Mouse (Mus musculus) neural tube, embryonic 15.5 days (tissue): ENCODE data around the gene Slc9a7. TPM values are rescaled to one million over a fixed set of nuclear protein-coding genes. Genes with fewer than 3 reads are reported as not detected.

Experiments
- ATAC-seq: fragments of 200-750 bp; cut with Nextera tagmentation; 2 replicates; pipeline ENCODE4 v1.8.0; 2017; ENCODE audit warnings: mild to moderate bottlenecking, moderate TSS enrichment, moderate library complexity; ENCODE audit not compliant: low FRiP score
- H3K27ac ChIP-seq: fragments of 300-500 bp; sonication (generic); replicated peaks from 2 replicates; pipeline ENCODE4 v1.5.1; 2015; ENCODE audit warnings: mild to moderate bottlenecking, inconsistent platforms
- H3K27me3 ChIP-seq: fragments of 300-500 bp; sonication (generic); replicated peaks from 2 replicates; pipeline ENCODE4 v1.6.1; 2015; ENCODE audit warnings: inconsistent platforms
- H3K36me3 ChIP-seq: fragments of 300-500 bp; sonication (generic); 2 replicates; pipeline ENCODE4 v1.6.1; 2015; ENCODE audit warnings: inconsistent platforms
- H3K4me1 ChIP-seq: fragments of 300-500 bp; sonication (generic); 2 replicates; pipeline ENCODE4 v1.6.1; 2015; ENCODE audit warnings: inconsistent platforms
- H3K4me2 ChIP-seq: fragments of 300-500 bp; sonication (generic); 2 replicates; pipeline ENCODE4 v1.6.1; 2015; ENCODE audit warnings: inconsistent platforms, mild to moderate bottlenecking, moderate library complexity
- H3K4me3 ChIP-seq: fragments of 300-500 bp; sonication (generic); replicated peaks from 2 replicates; pipeline ENCODE4 v1.5.1; 2015; ENCODE audit warnings: mild to moderate bottlenecking, inconsistent platforms
- H3K9ac ChIP-seq: fragments of 300-500 bp; sonication (generic); replicated peaks from 2 replicates; pipeline ENCODE4 v1.6.1; 2015; ENCODE audit warnings: mild to moderate bottlenecking, inconsistent platforms
- H3K9me3 ChIP-seq: fragments of 300-500 bp; sonication (generic); replicated peaks from 2 replicates; pipeline ENCODE4 v1.6.1; 2016; ENCODE audit warnings: inconsistent platforms
- WGBS: fragments of 180-500 bp; shearing (Covaris S2); methylation state at CpG from one replicate; pipeline ENCODE4 v1.1.7; 2015; ENCODE audit warnings: mixed read lengths; 5-methylcytosine and 5-hydroxymethylcytosine counted together
- polyA plus RNA-seq: library from polyadenylated mRNA; unstranded; fragments of >200 nt; fragmentation: Nextera tagmentation; extraction: Ambion mirVana; gene quantifications from 2 replicates; pipeline ENCODE4 v1.2.1, GENCODE M21; 2015

The Slc9a7 gene
- polyA plus RNA-seq, 1 experiment from 2014 or later: 14.5 TPM

GRCm38 (mm10) chrX:20271980-20272379 lies 19.6 kb downstream of the Slc9a7 start:
- Histone ChIP-seq H3K27me3 (no peaks in the 10 kb centered on the region), H3K36me3 (no peaks in the 10 kb centered on the region), H3K9ac (no peak overlapping the region), H3K4me2 (no peak overlapping the region), H3K9me3 (no peaks in the 10 kb centered on the region), H3K4me1 (no peaks in the 10 kb centered on the region), H3K4me3 (no peak overlapping the region), H3K27ac (no peak overlapping the region)
- no peak for ATAC-seq
- WGBS: 50% methylated on average over 1 of the region's 1 CpGs

DNA sequence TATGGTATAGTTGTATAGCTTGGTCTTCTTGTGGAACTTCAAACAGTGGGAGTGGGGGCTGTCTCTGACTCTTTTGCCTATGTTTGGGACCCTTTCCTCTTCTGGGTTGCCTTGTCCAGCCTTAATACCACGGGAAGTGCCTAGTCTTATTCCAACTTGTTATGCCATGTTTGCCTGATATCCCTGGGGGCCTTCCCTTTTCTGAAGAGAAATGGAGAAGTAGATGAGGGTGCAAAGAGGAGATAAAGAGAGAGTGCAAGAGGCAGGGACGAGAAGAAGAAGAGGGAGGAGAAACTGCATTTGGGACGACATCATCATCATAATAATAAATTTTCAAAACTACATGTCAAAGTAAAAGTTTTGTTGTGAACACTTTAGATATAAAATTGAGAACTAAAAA lies 21.6 kb downstream of the Slc9a7 start:
- ATAC-seq: no peak

DNA sequence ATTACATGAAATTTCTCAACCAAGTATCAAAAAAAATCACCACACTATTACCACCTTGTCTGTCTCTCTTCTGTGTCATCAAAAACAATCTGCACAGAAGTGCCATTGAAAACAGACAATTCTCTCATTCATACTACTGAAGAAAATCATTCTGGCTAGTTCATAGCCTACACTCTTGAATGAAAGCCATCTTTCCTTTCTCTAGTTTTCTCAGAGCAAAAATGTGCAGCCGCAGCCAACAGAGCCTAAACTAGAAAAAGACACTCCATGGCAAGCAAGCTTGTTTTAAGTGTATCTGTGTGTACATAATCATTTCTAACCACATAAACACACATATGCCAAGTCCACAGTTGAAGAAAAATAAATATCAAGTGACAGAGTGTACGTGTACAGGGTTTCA lies 27.2 kb downstream of the Slc9a7 start:
- Histone ChIP-seq H3K27me3 (no peaks in the 10 kb centered on the region), H3K4me3 (no peak overlapping the region), H3K27ac (no peak overlapping the region), H3K9me3 (no peaks in the 10 kb centered on the region), H3K4me1 (no peaks in the 10 kb centered on the region), H3K9ac (no peak overlapping the region), H3K36me3 (no peaks in the 10 kb centered on the region), H3K4me2 (no peak overlapping the region)
- WGBS: 82% methylated on average over 2 of the region's 2 CpGs
- ATAC-seq: no peak

More for the DNA sequence above, 21.6 kb downstream of the Slc9a7 start:
- H3K27ac ChIP-seq: no peak overlapping the region
- H3K4me2 ChIP-seq: no peak overlapping the region
- H3K27me3 ChIP-seq: no peaks in the 10 kb centered on the region
- WGBS: 84% methylated on average over 3 of the region's 3 CpGs
- H3K4me1 ChIP-seq: no peaks in the 10 kb centered on the region
- H3K9ac ChIP-seq: no peak overlapping the region
- no peaks in the 10 kb centered on the region for H3K9me3 ChIP-seq
- H3K36me3 ChIP-seq: no peaks in the 10 kb centered on the region
- no peak overlapping the region for H3K4me3 ChIP-seq

- no peak overlapping the region for H3K4me3 ChIP-seq
- no peaks in the 10 kb centered on the region for H3K27me3 ChIP-seq
- H3K36me3 ChIP-seq: no peaks in the 10 kb centered on the region
- H3K4me1 ChIP-seq: no peaks in the 10 kb centered on the region
- no peak for ATAC-seq
- no peaks in the 10 kb centered on the region for H3K9me3 ChIP-seq
- H3K9ac ChIP-seq: no peak overlapping the region
- H3K4me2 ChIP-seq: no peak overlapping the region
- H3K27ac ChIP-seq: no peak overlapping the region
Observed at GRCm38 (mm10) chrX:20228102-20228501, 63.5 kb downstream of the Slc9a7 start.

DNA sequence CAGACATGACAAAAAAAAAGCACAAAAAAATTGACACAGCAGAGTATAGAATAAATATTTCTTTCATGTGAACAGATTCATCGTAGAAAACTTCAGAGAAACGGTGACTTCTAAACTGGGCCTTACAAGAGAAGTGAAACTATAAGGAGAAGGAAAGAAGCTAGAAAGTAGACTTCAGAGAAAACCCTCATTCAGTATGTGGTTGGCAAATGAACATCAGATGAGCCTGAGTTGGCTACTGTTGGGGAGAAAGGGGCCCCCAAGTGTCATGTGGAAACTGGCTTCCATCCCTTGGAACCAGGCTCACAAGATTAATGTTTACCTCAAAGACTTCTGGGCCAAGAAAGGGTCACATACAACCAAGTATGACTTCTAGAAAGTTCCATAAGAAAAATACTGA lies 70.1 kb downstream of the Slc9a7 start:
- H3K9me3 ChIP-seq: no peaks in the 10 kb centered on the region
- WGBS: 90% methylated on average over 2 of the region's 2 CpGs
- no peaks in the 10 kb centered on the region for H3K4me1 ChIP-seq
- H3K4me2 ChIP-seq: no peak overlapping the region
- no peak overlapping the region for H3K4me3 ChIP-seq
- ATAC-seq: no peak
- no peak overlapping the region for H3K9ac ChIP-seq
- no peak overlapping the region for H3K27ac ChIP-seq
- no peaks in the 10 kb centered on the region for H3K36me3 ChIP-seq
- H3K27me3 ChIP-seq: no peaks in the 10 kb centered on the region

DNA sequence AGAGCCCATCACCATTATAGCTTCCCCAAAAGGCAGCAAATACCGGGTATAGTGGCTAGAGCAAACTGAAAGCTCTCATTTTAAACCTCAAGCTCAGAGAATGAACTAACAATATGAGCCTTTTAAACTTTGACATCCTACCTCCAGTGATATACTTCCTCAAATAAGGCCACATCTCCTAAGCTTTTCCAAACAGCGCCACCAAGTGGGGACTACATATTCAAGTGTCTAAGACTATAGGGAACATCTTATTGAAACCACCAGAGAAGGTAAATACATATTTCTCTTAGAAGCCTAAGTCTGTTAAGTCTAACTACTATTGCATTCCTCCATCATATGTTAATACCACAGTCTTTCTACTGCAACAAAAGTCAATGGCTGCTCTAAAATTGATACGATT lies 106.0 kb downstream of the Slc9a7 start:
- Histone ChIP-seq H3K27me3 (no peaks in the 10 kb centered on the region), H3K9ac (no peak overlapping the region), H3K27ac (no peak overlapping the region), H3K4me1 (no peaks in the 10 kb centered on the region), H3K9me3 (no peaks in the 10 kb centered on the region), H3K4me3 (no peak overlapping the region), H3K4me2 (no peak overlapping the region), H3K36me3 (no peaks in the 10 kb centered on the region)
- 71% methylated on average over 3 of the region's 3 CpGs for WGBS
- ATAC-seq: no peak

- Histone ChIP-seq H3K27me3 (no peaks in the 10 kb centered on the region), H3K4me3 (no peak overlapping the region), H3K9me3 (no peaks in the 10 kb centered on the region), H3K9ac (no peak overlapping the region), H3K36me3 (no peaks in the 10 kb centered on the region), H3K27ac (no peak overlapping the region), H3K4me2 (no peak overlapping the region), H3K4me1 (no peaks in the 10 kb centered on the region)
- WGBS: 86% methylated on average over 1 of the region's 1 CpGs
- no peak for ATAC-seq
Observed at GRCm38 (mm10) chrX:20176792-20177191, 114.8 kb downstream of the Slc9a7 start.

GRCm38 (mm10) chrX:20168430-20168829 lies 123.2 kb downstream of the Slc9a7 start:
- Histone ChIP-seq H3K4me3 (no peak overlapping the region), H3K27me3 (no peaks in the 10 kb centered on the region), H3K4me2 (no peak overlapping the region), H3K9ac (no peak overlapping the region), H3K27ac (no peak overlapping the region), H3K4me1 (no peaks in the 10 kb centered on the region), H3K9me3 (no peaks in the 10 kb centered on the region), H3K36me3 (no peaks in the 10 kb centered on the region)
- no peak for ATAC-seq

GRCm38 (mm10) chrX:20164984-20165383 lies 126.6 kb downstream of the Slc9a7 start:
- H3K27me3 ChIP-seq: no peaks in the 10 kb centered on the region
- 82% methylated on average over 3 of the region's 3 CpGs for WGBS
- no peak overlapping the region for H3K27ac ChIP-seq
- H3K4me1 ChIP-seq: no peaks in the 10 kb centered on the region
- no peak overlapping the region for H3K4me2 ChIP-seq
- no peak overlapping the region for H3K4me3 ChIP-seq
- H3K36me3 ChIP-seq: no peaks in the 10 kb centered on the region
- no peak overlapping the region for H3K9ac ChIP-seq
- no peaks in the 10 kb centered on the region for H3K9me3 ChIP-seq
- ATAC-seq: no peak

DNA sequence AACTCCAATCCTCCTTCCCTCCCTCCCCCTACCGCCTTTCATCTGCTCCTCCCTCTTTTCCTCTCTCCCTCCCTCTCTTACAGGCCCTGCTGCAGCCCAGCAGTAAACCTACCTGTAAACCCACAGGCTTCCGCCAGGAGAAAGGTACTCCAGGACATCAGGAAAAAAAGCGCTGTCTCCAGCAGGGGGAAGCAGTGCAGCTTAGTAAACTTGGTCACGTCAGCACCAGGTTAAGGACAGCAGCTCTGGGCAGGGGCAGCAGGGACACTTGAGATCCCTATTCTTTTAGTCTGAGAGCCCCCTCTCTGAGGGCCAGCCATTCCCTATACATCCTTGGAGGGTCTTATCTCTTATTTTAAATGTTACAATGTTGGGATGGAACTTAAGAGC lies 129.3 kb downstream of the Slc9a7 start:
- Histone ChIP-seq H3K9ac (no peak overlapping the region), H3K4me3 (no peak overlapping the region), H3K27ac (no peak overlapping the region), H3K9me3 (no peaks in the 10 kb centered on the region), H3K27me3 (no peaks in the 10 kb centered on the region), H3K4me2 (no peak overlapping the region), H3K36me3 (no peaks in the 10 kb centered on the region), H3K4me1 (no peaks in the 10 kb centered on the region)
- ATAC-seq: peak; percentile 41
- 16% methylated on average over 4 of the region's 4 CpGs for WGBS

GRCm38 (mm10) chrX:20161687-20162321 lies 129.8 kb downstream of the Slc9a7 start:
- H3K4me2 ChIP-seq: no peak overlapping the region
- H3K27me3 ChIP-seq: no peaks in the 10 kb centered on the region
- H3K4me1 ChIP-seq: no peaks in the 10 kb centered on the region
- H3K9ac ChIP-seq: no peak overlapping the region
- no peak overlapping the region for H3K4me3 ChIP-seq
- WGBS: 67% methylated on average over 9 of the region's 9 CpGs
- no peak overlapping the region for H3K27ac ChIP-seq
- H3K9me3 ChIP-seq: no peaks in the 10 kb centered on the region
- H3K36me3 ChIP-seq: no peaks in the 10 kb centered on the region
- ATAC-seq: no peak

- no peak for ATAC-seq
- WGBS: 40% methylated on average over 1 of the region's 1 CpGs
- Histone ChIP-seq H3K9me3 (no peaks in the 10 kb centered on the region), H3K4me3 (no peak overlapping the region), H3K9ac (no peak overlapping the region), H3K4me1 (no peaks in the 10 kb centered on the region), H3K27ac (no peak overlapping the region), H3K27me3 (no peaks in the 10 kb centered on the region), H3K4me2 (no peak overlapping the region), H3K36me3 (no peaks in the 10 kb centered on the region)
Observed at GRCm38 (mm10) chrX:20160301-20160700, 131.3 kb downstream of the Slc9a7 start.

- ATAC-seq: no peak
- H3K4me2 ChIP-seq: no peak overlapping the region
- H3K36me3 ChIP-seq: no peaks in the 10 kb centered on the region
- H3K27me3 ChIP-seq: no peaks in the 10 kb centered on the region
- 27% methylated on average over 2 of the region's 2 CpGs for WGBS
- H3K27ac ChIP-seq: no peak overlapping the region
- H3K4me1 ChIP-seq: no peaks in the 10 kb centered on the region
- no peak overlapping the region for H3K9ac ChIP-seq
- H3K4me3 ChIP-seq: no peak overlapping the region
- H3K9me3 ChIP-seq: no peaks in the 10 kb centered on the region
Observed at GRCm38 (mm10) chrX:20157519-20157918, 134.1 kb downstream of the Slc9a7 start.
